Mouse (Mus musculus) CH12.LX (cell line): ENCODE data around the gene Tmsb10.

Source experiments
- CTCF ChIP-seq, 2 experiments: IDR thresholded peaks in 1 of 2; conservative IDR thresholded peaks in 1 of 2; 2 replicates each; pipeline ENCODE4 v1.5.1; 2011 to 2012; ENCODE audit warnings: low read depth in 2 of 2, low read length in 2 of 2, improper control_type of control experiment in 1 of 2, inconsistent platforms in 1 of 2, mild to moderate bottlenecking in 1 of 2, moderate library complexity in 1 of 2
- E2F4 ChIP-seq: IDR thresholded peaks from 2 replicates; pipeline ENCODE4 v1.6.1; 2011; ENCODE audit warnings: low read depth, low read length, improper control_type of control experiment; ENCODE audit not compliant: insufficient replicate concordance
- JUND ChIP-seq: conservative IDR thresholded peaks from 2 replicates; pipeline ENCODE4 v1.6.1; 2011; ENCODE audit warnings: low read depth, low read length, improper control_type of control experiment
- MAFK ChIP-seq: IDR thresholded peaks from 2 replicates; pipeline ENCODE4 v1.6.1; 2011; ENCODE audit warnings: low read length, improper control_type of control experiment; ENCODE audit not compliant: insufficient replicate concordance
- MXI1 ChIP-seq: IDR thresholded peaks from 2 replicates; pipeline ENCODE4 v1.6.1; 2011; ENCODE audit warnings: mild to moderate bottlenecking, low read depth, low read length, improper control_type of control experiment
- MYC ChIP-seq: IDR thresholded peaks from 2 replicates; pipeline ENCODE4 v1.6.1; 2011; ENCODE audit warnings: low read depth, mild to moderate bottlenecking, improper control_type of control experiment, low read length

- TF ChIP-seq E2F4 (no peak), JUND (no peak), MAFK (no peak), CTCF (conservative IDR thresholded peaks at IDR 0.05 in 1 of 2, IDR thresholded peaks at IDR 0.05 in 1 of 2; ENCODE audit: low read depth in 2 of 2, low read length in 2 of 2) (no peak), MXI1 (no peak), MYC (no peak)
Observed at GRCm38 (mm10) chr6:72949161-72949756, 9.3 kb downstream of the Tmsb10 start.
